Mouse (Mus musculus) macrophage (primary cell): ENCODE measurements around the gene Ppih. TPM values are rescaled to one million over a fixed set of nuclear protein-coding genes. Genes with fewer than 3 reads are reported as not detected.
"Not testable (repeated sequence)": the region's sequence is repeated elsewhere in the genome, so short reads cannot be mapped to it uniquely, and the experiment has no call there.

Experiments used
- H3K27ac ChIP-seq: fragments of 350-480 bp; formaldehyde crosslinking; 2 replicates; pipeline ENCODE4 v1.9.0; 2021
- H3K36me3 ChIP-seq: fragments of 350-480 bp; formaldehyde crosslinking; 2 replicates; pipeline ENCODE4 v1.9.0; 2021; ENCODE audit errors: inconsistent target
- H3K4me3 ChIP-seq: fragments of 350-480 bp; formaldehyde crosslinking; 2 replicates; pipeline ENCODE4 v1.9.0; 2021; ENCODE audit errors: inconsistent target
- H3K79me2 ChIP-seq: fragments of 350-480 bp; formaldehyde crosslinking; 2 replicates; pipeline ENCODE4 v1.9.0; 2021; ENCODE audit errors: inconsistent target
- WGBS: methylation state at CpG from one replicate; pipeline ENCODE4 v1.1.7; 2026; ENCODE audit warnings: inconsistent platforms; ENCODE audit not compliant: missing documents; 5-methylcytosine and 5-hydroxymethylcytosine counted together
- polyA plus RNA-seq: library from polyadenylated mRNA; stranded (reverse); fragments of 250-400 nt; gene quantifications from 3 replicates; pipeline ENCODE4 v1.2.4, GENCODE M21; 2018; ENCODE audit warnings: inconsistent platforms

Ppih gene
- polyA plus RNA-seq, 1 experiment from 2014 or later, result 39.9 TPM

GRCm38 (mm10) chr4:119300761-119301160 lies 19.6 kb downstream of the Ppih start:
- 97% methylated on average over 3 of the region's 3 CpGs for WGBS
- H3K4me3 ChIP-seq, result no peak overlapping the region
- no peaks in the 10 kb centered on the region for H3K36me3 ChIP-seq

GRCm38 (mm10) chr4:119297361-119297760 lies 23.0 kb downstream of the Ppih start:
- H3K27ac ChIP-seq, result no peak overlapping the region
- 77% methylated on average over 2 of the region's 2 CpGs for WGBS

More at GRCm38 (mm10) chr4:119300761-119301160, 19.6 kb downstream of the Ppih start:
- no peaks in the 10 kb centered on the region for H3K79me2 ChIP-seq
- no peak overlapping the region for H3K27ac ChIP-seq

GRCm38 (mm10) chr4:119295134-119295453 lies 25.3 kb downstream of the Ppih start:
- WGBS, result 20% methylated on average over 6 of the region's 6 CpGs
- H3K4me3 ChIP-seq, result peak overlapping the region; percentile 53
- peaks cover 36% of the 10 kb centered on the region for H3K79me2 ChIP-seq
- no peaks in the 10 kb centered on the region for H3K36me3 ChIP-seq
- H3K27ac ChIP-seq, result peak overlapping the region; percentile 51

More at GRCm38 (mm10) chr4:119297361-119297760, 23.0 kb downstream of the Ppih start:
- H3K4me3 ChIP-seq, result no peak overlapping the region
- no peaks in the 10 kb centered on the region for H3K36me3 ChIP-seq
- peaks cover 13% of the 10 kb centered on the region for H3K79me2 ChIP-seq

- H3K27ac ChIP-seq, result peak within 1 kb of the TSS; percentile 76
- H3K79me2 ChIP-seq, result peaks cover 41% of the 10 kb centered on the region
- no peaks in the 10 kb centered on the region for H3K36me3 ChIP-seq
- peak within 1 kb of the TSS; percentile 76 for H3K4me3 ChIP-seq
- under 1% methylated on average over 61 of the region's 61 CpGs for WGBS
Observed at GRCm38 (mm10) chr4:119294415-119295133, 25.8 kb downstream of the Ppih start, which contains the start of gene Ybx1. TSS of gene Ybx1 (minus strand) at chr4:119294604.

- Histone ChIP-seq H3K36me3 (no peaks in the 10 kb centered on the region), H3K79me2 (peaks cover 49% of the 10 kb centered on the region)
- WGBS, result under 1% methylated on average over 74 of the region's 80 CpGs
Observed at GRCm38 (mm10) chr4:119293574-119294258, 26.6 kb downstream of the Ppih start.

GRCm38 (mm10) chr4:119292771-119293573 lies 27.4 kb downstream of the Ppih start:
- peaks cover 57% of the 10 kb centered on the region for H3K79me2 ChIP-seq
- peak overlapping the region; percentile 76 for H3K4me3 ChIP-seq
- 1% methylated on average over 24 of the region's 24 CpGs for WGBS
- no peaks in the 10 kb centered on the region for H3K36me3 ChIP-seq
- H3K27ac ChIP-seq, result peak overlapping the region; percentile 76

More at GRCm38 (mm10) chr4:119293574-119294258, 26.6 kb downstream of the Ppih start:
- H3K27ac ChIP-seq, result peak overlapping the region; percentile 76
- peak overlapping the region; percentile 76 for H3K4me3 ChIP-seq

GRCm38 (mm10) chr4:119291921-119292320 lies 28.4 kb downstream of the Ppih start:
- 100% methylated on average over 1 of the region's 1 CpGs for WGBS
- Histone ChIP-seq H3K36me3 (no peaks in the 10 kb centered on the region), H3K27ac (0 out of 2 replicates have a peak overlapping the region, but pooled peaks have one; percentile 76), H3K4me3 (peak overlapping the region; percentile 76), H3K79me2 (peaks cover 67% of the 10 kb centered on the region)

- Histone ChIP-seq H3K79me2 (peaks cover 98% of the 10 kb centered on the region), H3K27ac (no peak overlapping the region), H3K4me3 (no peak overlapping the region), H3K36me3 (peaks cover 48% of the 10 kb centered on the region)
- WGBS, result 25% methylated on average over 2 of the region's 2 CpGs
Observed at GRCm38 (mm10) chr4:119285336-119285735, 35.0 kb downstream of the Ppih start.

GRCm38 (mm10) chr4:119284861-119285260 lies 35.5 kb downstream of the Ppih start:
- no peak overlapping the region for H3K27ac ChIP-seq
- peaks cover 98% of the 10 kb centered on the region for H3K79me2 ChIP-seq
- H3K36me3 ChIP-seq, result peaks cover 52% of the 10 kb centered on the region
- 100% methylated on average over 1 of the region's 1 CpGs for WGBS
- H3K4me3 ChIP-seq, result no peak overlapping the region

GRCm38 (mm10) chr4:119278784-119279183 lies 41.6 kb downstream of the Ppih start:
- peaks cover 59% of the 10 kb centered on the region for H3K36me3 ChIP-seq
- H3K79me2 ChIP-seq, result peaks cover 37% of the 10 kb centered on the region
- WGBS, result 92% methylated on average over 15 of the region's 15 CpGs
- H3K27ac ChIP-seq, H3K4me3 ChIP-seq: not testable (repeated sequence)

- Histone ChIP-seq H3K27ac (no peak overlapping the region), H3K79me2 (peaks cover 7% of the 10 kb centered on the region; the same call in 1 of the 2 replicates), H3K36me3 (peaks cover 39% of the 10 kb centered on the region), H3K4me3 (no peak overlapping the region)
- WGBS, result 71% methylated on average over 1 of the region's 2 CpGs
Observed at GRCm38 (mm10) chr4:119275726-119276125, 44.6 kb downstream of the Ppih start.

- Histone ChIP-seq H3K79me2 (peaks cover 4% of the 10 kb centered on the region; the same call in 1 of the 2 replicates), H3K4me3 (no peak overlapping the region), H3K36me3 (peaks cover 37% of the 10 kb centered on the region), H3K27ac (no peak overlapping the region)
- 51% methylated on average over 2 of the region's 2 CpGs for WGBS
Observed at GRCm38 (mm10) chr4:119275226-119275625, 45.1 kb downstream of the Ppih start.

- no peak overlapping the region for H3K27ac ChIP-seq
- no peak overlapping the region for H3K4me3 ChIP-seq
- 86% methylated on average over 1 of the region's 1 CpGs for WGBS
- peaks cover 31% of the 10 kb centered on the region for H3K36me3 ChIP-seq
- H3K79me2 ChIP-seq, result no peaks in the 10 kb centered on the region; the same call in 1 of the 2 replicates
Observed at GRCm38 (mm10) chr4:119274627-119275026, 45.7 kb downstream of the Ppih start.

GRCm38 (mm10) chr4:119266606-119267005 lies 53.7 kb downstream of the Ppih start:
- 69% methylated on average over 9 of the region's 13 CpGs for WGBS
- Histone ChIP-seq H3K27ac (no peak overlapping the region), H3K79me2 (no peaks in the 10 kb centered on the region), H3K36me3 (no peaks in the 10 kb centered on the region), H3K4me3 (no peak overlapping the region)
